Mouse (Mus musculus) embryonic fibroblast, embryonic 13.5 days (primary cell): ENCODE measurements around the gene Cdc42bpg.

Experiments
- CTCF ChIP-seq: IDR thresholded peaks from 2 replicates; pipeline ENCODE4 v1.5.1; 2011; ENCODE audit warnings: mild to moderate bottlenecking, control low read depth, low read length, moderate library complexity, borderline replicate concordance; ENCODE audit not compliant: insufficient read depth
- POLR2A ChIP-seq: IDR thresholded peaks from 2 replicates; pipeline ENCODE4 v1.6.1; 2011; ENCODE audit warnings: low read depth, mild to moderate bottlenecking, control low read depth, low read length, moderate library complexity

GRCm38 (mm10) chr19:6270661-6271060, 35.6 kb upstream of the Cdc42bpg start:
- no peak for TF ChIP-seq CTCF
- no peak for TF ChIP-seq POLR2A
